ENCODE assay signal across 8 mouse cellular contexts in the genomic region with DNA sequence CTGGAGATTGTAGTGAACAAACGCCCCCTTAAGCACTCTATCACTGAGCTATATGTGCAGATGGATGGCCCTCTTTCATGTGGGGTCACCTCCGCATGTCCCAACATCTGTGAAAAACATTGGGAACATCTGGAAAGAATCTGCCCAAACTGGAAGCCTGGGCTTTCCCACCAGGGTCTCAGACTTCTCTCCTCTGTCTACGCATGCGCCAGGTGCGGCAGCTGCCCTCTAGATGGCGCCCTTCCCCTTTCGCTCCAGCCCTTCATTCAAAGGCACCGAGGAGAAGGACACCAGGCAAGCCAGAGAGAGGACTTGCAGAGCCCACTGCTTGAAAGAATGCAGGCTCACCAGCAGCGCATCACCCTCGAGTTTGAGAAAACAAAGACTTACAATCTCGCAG. TPM values are rescaled to one million over a fixed set of nuclear protein-coding genes. Genes with fewer than 3 reads are reported as not detected.
DNase-seq lines count a peak whose midpoint lies in the region; ATAC-seq lines count a peak whose summit lies in the region.

No protein-coding gene starts in this region.

- H3K9me3 ChIP-seq in intestine, embryonic 15.5 days, result no peaks in the 10 kb centered on the region
- no peaks in the 10 kb centered on the region for H3K9me3 ChIP-seq in midbrain, embryonic 10.5 days (replicated peaks)

- ATAC-seq in intestine, embryonic 15.5 days, result peak; percentile 86

- no peak overlapping the region for H3K4me3 ChIP-seq in intestine, embryonic 15.5 days (replicated peaks)
- no peak overlapping the region for H3K4me3 ChIP-seq in midbrain, embryonic 10.5 days

- H3K4me1 ChIP-seq in intestine, embryonic 15.5 days (replicated peaks), result peaks cover 7% of the 10 kb centered on the region; the same call in 1 of the 2 replicates
- peaks cover 26% of the 10 kb centered on the region for H3K4me1 ChIP-seq in midbrain, embryonic 10.5 days

- H3K27me3 ChIP-seq in intestine, embryonic 15.5 days (replicated peaks), result no peaks in the 10 kb centered on the region
- H3K27me3 ChIP-seq in midbrain, embryonic 10.5 days (ENCODE audit: low read depth, poor library complexity, severe bottlenecking), result no peaks in the 10 kb centered on the region

- DNase-seq in adipocyte (ENCODE audit: low spot score), result peak; percentile 77
- peak; percentile 91 for DNase-seq in embryo, embryonic 11 days
- peak; percentile 82 to 86 for DNase-seq in gastrocnemius, postnatal 36 days
- peak; percentile 79 to 80 for DNase-seq in left cerebral cortex, postnatal 36 days (ENCODE audit: low spot score in 2 of 2)
- peak; percentile 94 for DNase-seq in midbrain, embryonic 10.5 days (ENCODE audit: low spot score)
- DNase-seq in right cerebral cortex, postnatal 4 days, result peak; percentile 89
- peak; percentile 87 for DNase-seq in yolk sac, embryonic 10.5 days (ENCODE audit: low spot score)

- H3K27ac ChIP-seq in intestine, embryonic 15.5 days, result no peak overlapping the region
- H3K27ac ChIP-seq in midbrain, embryonic 10.5 days (replicated peaks), result peak overlapping the region; percentile 53

- 0 out of 2 replicates have a peak overlapping the region, but pooled peaks have one; percentile 2 for H3K4me2 ChIP-seq in intestine, embryonic 15.5 days (replicated peaks)

- under 1% methylated on average over 11 of the region's 11 CpGs for WGBS in intestine, embryonic 15.5 days
- 5% methylated on average over 11 of the region's 11 CpGs for WGBS in midbrain, embryonic 10.5 days

- H3K9ac ChIP-seq in intestine, embryonic 15.5 days, result no peak overlapping the region

- H3K36me3 ChIP-seq in intestine, embryonic 15.5 days, result no peaks in the 10 kb centered on the region
- no peaks in the 10 kb centered on the region for H3K36me3 ChIP-seq in midbrain, embryonic 10.5 days

- intact Hi-C loops in gastrocnemius, postnatal 36 days (cut with DNase I), result loop anchor here (1.0 kb wide), 1 partner anchor 37 kb away; no protein-coding TSS in a partner anchor
- intact Hi-C loops in left cerebral cortex, postnatal 36 days (cut with DNase I), result loop anchor here (1.0 kb wide), 1 partner anchor 36 kb away; no protein-coding TSS in a partner anchor

RNA-seq across cellular contexts. Expression of a gene that starts 8.7 kb away (rescaled TPM):
- 1 to 10 TPM; 1.3 to 1.9 TPM for total RNA-seq in gastrocnemius, postnatal 36 days (2021)
- 8.1 and 9.8 TPM in 2 replicates for polyA plus RNA-seq in intestine, embryonic 15.5 days (2015; fragmentation: Nextera tagmentation; extraction: Ambion mirVana)
- under 1 TPM; 0.61 to 0.72 TPM for total RNA-seq in left cerebral cortex, postnatal 36 days (2021)
- polyA plus RNA-seq in midbrain, embryonic 10.5 days (2016; fragmentation: Nextera tagmentation; extraction: Ambion mirVana), result 10.3 and 10.8 TPM in 2 replicates

RNA-seq across cellular contexts. Expression of a gene that starts 20.2 kb away (rescaled TPM):
- total RNA-seq in gastrocnemius, postnatal 36 days (2021), result 10 to 100 TPM; 13.8 to 14.1 TPM
- polyA plus RNA-seq in intestine, embryonic 15.5 days (2015; fragmentation: Nextera tagmentation; extraction: Ambion mirVana), result 269 and 285 TPM in 2 replicates
- total RNA-seq in left cerebral cortex, postnatal 36 days (2021), result 10 to 100 TPM; 35.3 to 40.7 TPM
- polyA plus RNA-seq in midbrain, embryonic 10.5 days (2016; fragmentation: Nextera tagmentation; extraction: Ambion mirVana), result 619 and 802 TPM in 2 replicates

RNA-seq across cellular contexts. Expression of a gene that starts 42.7 kb away (rescaled TPM):
- 1 to 10 TPM; 1.8 to 2.1 TPM for total RNA-seq in gastrocnemius, postnatal 36 days (2021)
- 4.6 and 5.4 TPM in 2 replicates for polyA plus RNA-seq in intestine, embryonic 15.5 days (2015; fragmentation: Nextera tagmentation; extraction: Ambion mirVana)
- total RNA-seq in left cerebral cortex, postnatal 36 days (2021), result 1 to 10 TPM; 2.2 to 2.5 TPM
- polyA plus RNA-seq in midbrain, embryonic 10.5 days (2016; fragmentation: Nextera tagmentation; extraction: Ambion mirVana), result 6.0 and 7.1 TPM in 2 replicates
